In the genomic region with DNA sequence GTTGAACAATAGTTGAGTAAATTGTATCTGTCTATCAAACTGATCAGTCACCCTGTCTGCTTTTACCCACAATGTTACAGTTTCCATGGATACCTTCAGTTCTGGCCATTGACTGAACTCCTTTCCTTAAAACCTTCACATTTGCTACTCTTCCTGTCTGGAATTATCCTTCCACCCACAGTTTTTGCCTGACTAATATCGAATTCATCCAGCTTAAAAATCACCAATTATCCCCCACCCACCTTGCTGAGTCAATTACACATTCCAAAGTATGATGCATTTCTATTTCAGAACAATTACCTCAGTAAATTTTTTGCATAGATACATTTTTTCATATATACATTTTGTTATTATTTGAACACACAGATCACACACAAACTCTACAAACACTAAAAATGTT, we compare ENCODE assay signal across 18 mouse cellular contexts.
"Had no signal": no experiment of that assay in that cellular context is flagged by ENCODE, and none has a peak within 500 bp of the region (broad histone marks: within the 10 kb centered on the region; RNA-seq: fewer than 3 reads in every experiment).

No protein-coding gene starts in this region.

- H3K36me3 ChIP-seq: midbrain, embryonic 10.5 days; midbrain, embryonic 12.5 days; neural tube, embryonic 13.5 days; neural tube, embryonic 15.5 days; stomach, embryonic 15.5 days had no signal

- H3K4me1 ChIP-seq: midbrain, embryonic 10.5 days; midbrain, embryonic 12.5 days; neural tube, embryonic 13.5 days; neural tube, embryonic 15.5 days; stomach, embryonic 15.5 days had no signal

- H3K27ac ChIP-seq: midbrain, embryonic 10.5 days; midbrain, embryonic 12.5 days; neural tube, embryonic 13.5 days; neural tube, embryonic 15.5 days; stomach, embryonic 15.5 days; stomach, postnatal 0 days had no signal

- ATAC-seq: midbrain, embryonic 16.5 days had no signal

- H3K9me3 ChIP-seq: midbrain, embryonic 10.5 days; midbrain, embryonic 12.5 days; neural tube, embryonic 13.5 days; neural tube, embryonic 15.5 days; stomach, embryonic 15.5 days had no signal

- DNase-seq: lung, adult 18-20 months; lung, embryonic 14.5 days; lung, postnatal 10 days; lung, postnatal 4 days; midbrain, embryonic 14.5 days; retina, postnatal 1 day; right cerebral cortex, adult 18-20 months; right cerebral cortex, postnatal 14 days; thymus, adult 2 months; thymus, postnatal 25 days; thymus, postnatal 4 days had no signal

- H3K27me3 ChIP-seq: midbrain, embryonic 12.5 days; neural tube, embryonic 13.5 days; neural tube, embryonic 15.5 days; stomach, embryonic 15.5 days had no signal

- H3K4me2 ChIP-seq: lung, embryonic 14.5 days; midbrain, embryonic 12.5 days; neural tube, embryonic 13.5 days; neural tube, embryonic 15.5 days; stomach, embryonic 15.5 days had no signal

- H3K4me3 ChIP-seq: midbrain, embryonic 10.5 days; midbrain, embryonic 12.5 days; neural tube, embryonic 13.5 days; neural tube, embryonic 15.5 days; stomach, embryonic 15.5 days had no signal

- H3K9ac ChIP-seq: lung, embryonic 14.5 days; midbrain, embryonic 12.5 days; neural tube, embryonic 13.5 days; neural tube, embryonic 15.5 days; stomach, embryonic 15.5 days had no signal
